Mouse (Mus musculus): ENCODE data around the gene Ddr1. TPM values are rescaled to one million over a fixed set of nuclear protein-coding genes. Genes with fewer than 3 reads are reported as not detected.

Ddr1 gene
- polyA plus RNA-seq (2016; fragmentation: Nextera tagmentation; extraction: Ambion mirVana) = 18.3 and 21.9 TPM in 2 replicates

DNA sequence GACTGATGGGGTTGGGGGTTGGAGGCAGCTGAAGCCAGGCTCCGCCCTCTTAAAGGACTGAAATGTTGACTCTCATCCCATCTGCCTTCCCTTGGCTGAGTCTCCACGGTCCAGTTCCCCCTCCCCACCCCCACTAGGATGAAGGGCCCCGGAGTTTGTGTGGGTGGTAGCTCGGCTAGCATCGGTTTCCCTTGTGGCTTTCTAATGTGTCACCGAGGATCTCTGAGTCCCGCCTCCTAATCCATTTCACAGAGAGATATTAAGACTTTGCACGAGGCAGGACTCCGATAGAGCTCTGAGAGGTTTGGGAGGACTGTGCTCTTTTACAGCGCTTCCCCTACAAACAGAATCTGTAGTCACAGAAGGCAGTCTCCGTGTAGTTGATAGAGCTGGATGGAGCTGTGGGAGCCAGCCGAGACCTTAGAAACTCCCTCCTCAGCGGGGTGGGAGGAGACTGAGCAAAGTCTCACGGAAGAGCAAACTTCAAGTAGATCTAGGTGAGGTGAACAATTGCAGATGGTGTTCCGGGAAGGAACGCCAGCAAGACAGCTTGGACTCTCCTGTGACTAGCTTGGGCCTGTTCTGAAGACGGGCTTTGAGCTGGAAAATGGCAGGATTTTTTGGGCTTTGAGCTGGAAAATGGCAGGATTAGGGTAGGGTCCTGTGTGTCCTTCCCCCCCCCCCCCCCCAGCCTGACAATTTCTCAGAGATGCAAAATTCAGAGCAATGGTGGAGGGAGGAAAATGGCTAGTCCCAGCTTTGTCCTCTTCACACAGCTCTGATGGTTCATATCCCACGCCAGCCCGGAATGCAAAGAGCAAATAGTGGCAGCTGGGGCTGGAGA lies at the start of gene Ddr1:
Ddr1 (minus strand) TSS at position 1 of the 844 bp plus-strand sequence.
- H3K4me3 ChIP-seq = peak within 1 kb of the TSS; percentile 68
- H3K27ac ChIP-seq = peak within 1 kb of the TSS; percentile 88
- no peaks in the 10 kb centered on the region for H3K9me3 ChIP-seq (replicated peaks)
- H3K36me3 ChIP-seq = no peaks in the 10 kb centered on the region
- peaks cover 54% of the 10 kb centered on the region for H3K4me1 ChIP-seq
- 8% methylated on average over 19 of the region's 19 CpGs for WGBS
- no peak for DNase-seq (ENCODE audit: low spot score)
- H3K27me3 ChIP-seq (ENCODE audit: low read depth, poor library complexity, severe bottlenecking) = peaks cover 46% of the 10 kb centered on the region

DNA sequence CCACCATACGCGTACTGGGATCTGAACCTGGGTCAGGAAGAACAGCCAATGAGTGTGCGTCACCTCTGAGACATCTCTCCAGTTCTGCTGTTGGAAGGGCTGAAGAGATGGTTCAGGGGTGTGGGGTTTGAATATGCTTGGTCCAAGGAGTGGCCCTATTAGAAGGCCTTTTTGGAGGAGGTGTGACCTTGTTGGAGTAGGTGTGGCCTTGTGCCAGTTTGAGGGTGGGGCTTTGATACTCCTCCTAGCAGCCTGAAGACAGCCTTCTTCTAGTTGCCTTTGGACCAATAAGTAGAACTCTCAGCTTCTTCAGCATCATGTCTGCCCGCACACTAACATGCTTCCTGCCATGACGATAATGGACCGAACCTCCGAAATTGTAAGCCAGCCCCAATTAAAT lies 49.2 kb upstream of the Ddr1 start:
- DNase-seq (ENCODE audit: low spot score) = no peak
- H3K4me3 ChIP-seq = no peak overlapping the region
- no peaks in the 10 kb centered on the region for H3K27me3 ChIP-seq (ENCODE audit: low read depth, poor library complexity, severe bottlenecking)
- H3K27ac ChIP-seq = no peak overlapping the region
- no peaks in the 10 kb centered on the region for H3K36me3 ChIP-seq
- 99% methylated on average over 7 of the region's 7 CpGs for WGBS
- no peaks in the 10 kb centered on the region for H3K9me3 ChIP-seq (replicated peaks)
- H3K4me1 ChIP-seq = peaks cover 4% of the 10 kb centered on the region; the same call in 1 of the 2 replicates

DNA sequence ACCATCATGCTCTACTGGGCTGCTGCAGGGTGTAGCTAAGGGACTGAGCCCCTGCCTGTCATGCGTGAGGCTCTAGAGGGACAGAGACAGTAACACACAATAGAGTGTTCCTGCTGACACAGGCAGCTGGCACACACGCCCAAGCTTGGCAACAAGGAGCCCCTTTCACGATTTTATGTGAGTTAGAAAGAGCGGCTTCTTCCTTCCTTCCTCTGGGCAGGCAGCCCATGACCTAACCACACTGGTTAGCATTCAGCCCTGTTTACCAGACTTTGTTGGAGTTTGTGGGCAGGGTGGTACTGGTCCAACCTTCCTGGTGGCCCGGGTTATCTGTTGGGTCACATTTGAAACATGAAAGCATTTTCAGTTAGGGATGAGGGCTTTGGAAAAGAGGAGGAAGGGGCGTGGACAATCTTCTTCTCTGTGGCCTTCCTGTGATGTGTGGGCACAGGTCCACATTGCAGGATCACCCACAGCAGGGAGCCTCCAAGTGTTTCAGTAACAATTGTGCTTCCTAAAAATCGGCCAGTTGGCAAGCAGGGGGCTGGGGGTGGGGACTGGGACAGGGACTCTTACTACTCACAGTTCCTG lies 47.9 kb upstream of the Ddr1 start:
- 74% methylated on average over 7 of the region's 7 CpGs for WGBS
- no peak for DNase-seq (ENCODE audit: low spot score)
- no peak overlapping the region for H3K27ac ChIP-seq
- H3K36me3 ChIP-seq = no peaks in the 10 kb centered on the region
- no peaks in the 10 kb centered on the region for H3K9me3 ChIP-seq (replicated peaks)
- H3K27me3 ChIP-seq (ENCODE audit: low read depth, poor library complexity, severe bottlenecking) = no peaks in the 10 kb centered on the region
- peaks cover 4% of the 10 kb centered on the region; the same call in 1 of the 2 replicates for H3K4me1 ChIP-seq
- no peak overlapping the region for H3K4me3 ChIP-seq

DNA sequence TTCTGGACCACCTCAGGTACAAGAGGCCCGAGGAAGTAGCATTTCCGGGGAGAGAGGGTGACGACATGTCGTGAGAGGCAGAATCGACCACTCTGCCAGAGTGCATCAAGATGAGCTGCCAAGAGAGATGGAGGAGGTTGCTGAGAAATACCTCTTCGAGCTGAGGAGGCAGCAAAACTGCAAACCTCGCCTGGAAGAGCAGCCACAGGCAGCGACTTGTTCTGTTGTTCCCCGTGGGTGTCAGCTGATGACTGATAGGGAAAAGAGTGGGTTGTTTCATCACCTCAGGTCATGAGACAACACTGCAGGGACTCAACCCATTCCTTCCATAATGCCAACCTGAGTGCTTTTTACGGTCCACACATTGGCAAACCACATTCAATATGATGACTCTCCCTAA lies 45.3 kb upstream of the Ddr1 start:
- no peak overlapping the region for H3K27ac ChIP-seq
- no peaks in the 10 kb centered on the region for H3K9me3 ChIP-seq (replicated peaks)
- no peak for DNase-seq (ENCODE audit: low spot score)
- no peak overlapping the region for H3K4me3 ChIP-seq
- peaks cover 4% of the 10 kb centered on the region; the same call in 1 of the 2 replicates for H3K4me1 ChIP-seq
- 82% methylated on average over 10 of the region's 10 CpGs for WGBS
- H3K27me3 ChIP-seq (ENCODE audit: low read depth, poor library complexity, severe bottlenecking) = no peaks in the 10 kb centered on the region
- H3K36me3 ChIP-seq = no peaks in the 10 kb centered on the region

DNA sequence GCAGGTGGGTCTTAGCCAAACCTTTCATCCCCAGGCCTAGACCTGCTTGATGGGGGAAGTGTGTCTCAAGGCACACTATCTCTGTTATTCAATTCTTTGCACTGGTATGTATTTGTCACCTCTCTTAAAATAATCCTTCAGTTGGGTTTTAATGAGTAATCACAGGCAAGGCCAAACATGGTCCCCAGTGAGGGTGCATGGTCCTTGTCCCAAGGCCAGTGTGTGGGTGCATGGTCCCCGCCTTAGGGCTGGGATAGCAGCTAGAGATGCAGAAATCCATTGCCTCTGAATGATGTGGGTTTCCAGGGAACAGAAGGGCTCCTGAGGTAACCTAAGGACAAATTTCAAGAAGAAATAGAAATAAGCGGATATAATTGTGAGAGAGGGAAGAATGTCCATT lies 39.9 kb upstream of the Ddr1 start:
- 96% methylated on average over 2 of the region's 2 CpGs for WGBS
- Histone ChIP-seq H3K36me3 (no peaks in the 10 kb centered on the region), H3K4me3 (no peak overlapping the region), H3K27ac (no peak overlapping the region), H3K4me1 (no peaks in the 10 kb centered on the region), H3K27me3 (ENCODE audit: low read depth, poor library complexity, severe bottlenecking) (0 out of 2 replicates have a peak, but pooled peaks cover under 1% of the 10 kb centered on the region), H3K9me3 (replicated peaks) (no peaks in the 10 kb centered on the region)
- no peak for DNase-seq (ENCODE audit: low spot score)

DNA sequence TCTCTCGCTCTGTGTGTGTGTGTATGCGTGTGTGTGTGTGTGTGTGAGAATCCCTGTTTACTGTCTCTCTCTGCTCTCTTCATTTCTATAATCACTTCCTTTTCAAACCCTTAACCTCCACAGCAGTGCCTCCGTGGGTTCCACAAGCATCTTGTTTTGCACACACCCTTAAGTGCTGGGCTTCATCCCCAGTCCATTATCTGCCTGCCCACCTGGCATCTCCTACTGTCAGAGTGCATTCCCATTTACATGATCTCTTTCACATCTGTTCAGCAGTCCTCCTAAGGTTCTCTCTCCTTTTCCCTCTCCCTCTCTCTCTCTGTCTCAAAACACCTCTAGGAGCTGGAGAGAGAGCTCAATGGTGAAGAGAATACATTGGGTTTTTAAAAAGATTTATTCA lies 38.5 kb upstream of the Ddr1 start:
- H3K27me3 ChIP-seq (ENCODE audit: low read depth, poor library complexity, severe bottlenecking) = 0 out of 2 replicates have a peak, but pooled peaks cover 9% of the 10 kb centered on the region
- DNase-seq (ENCODE audit: low spot score) = no peak
- H3K36me3 ChIP-seq = no peaks in the 10 kb centered on the region
- no peak overlapping the region for H3K4me3 ChIP-seq
- no peaks in the 10 kb centered on the region for H3K9me3 ChIP-seq (replicated peaks)
- H3K27ac ChIP-seq = no peak overlapping the region
- no peaks in the 10 kb centered on the region for H3K4me1 ChIP-seq
- 78% methylated on average over 3 of the region's 3 CpGs for WGBS

DNA sequence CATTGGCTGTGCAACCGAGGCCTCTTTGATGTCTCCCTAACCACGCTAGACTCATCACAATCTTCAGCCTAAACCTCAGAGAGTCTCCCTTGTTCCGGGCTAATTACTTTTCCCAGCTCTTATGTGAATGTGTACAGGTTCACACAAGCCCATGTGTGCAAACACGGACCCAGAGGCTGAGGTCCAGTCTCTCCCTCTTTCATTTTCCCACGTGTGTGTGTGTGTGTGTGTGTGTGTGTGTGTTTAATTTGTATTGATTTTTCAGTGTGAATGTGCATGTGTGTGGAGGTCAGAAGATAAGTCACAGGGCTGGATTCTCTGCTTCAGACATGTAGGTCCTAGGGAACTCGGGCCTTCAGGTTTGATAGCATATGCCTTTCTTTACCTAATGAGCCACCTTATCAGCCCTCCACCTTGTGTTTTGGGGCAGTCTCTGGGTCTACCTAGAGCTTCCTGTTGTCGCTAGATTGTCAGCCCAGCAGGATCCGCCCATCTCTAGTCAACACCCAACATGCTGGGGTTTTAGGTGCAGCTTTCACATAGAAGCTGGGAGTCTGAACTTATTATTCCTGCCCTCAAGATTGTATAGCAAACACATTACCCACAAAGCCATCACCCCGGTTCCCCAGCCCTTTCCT lies 37.3 kb upstream of the Ddr1 start:
- no peak overlapping the region for H3K27ac ChIP-seq
- no peak for DNase-seq (ENCODE audit: low spot score)

DNA sequence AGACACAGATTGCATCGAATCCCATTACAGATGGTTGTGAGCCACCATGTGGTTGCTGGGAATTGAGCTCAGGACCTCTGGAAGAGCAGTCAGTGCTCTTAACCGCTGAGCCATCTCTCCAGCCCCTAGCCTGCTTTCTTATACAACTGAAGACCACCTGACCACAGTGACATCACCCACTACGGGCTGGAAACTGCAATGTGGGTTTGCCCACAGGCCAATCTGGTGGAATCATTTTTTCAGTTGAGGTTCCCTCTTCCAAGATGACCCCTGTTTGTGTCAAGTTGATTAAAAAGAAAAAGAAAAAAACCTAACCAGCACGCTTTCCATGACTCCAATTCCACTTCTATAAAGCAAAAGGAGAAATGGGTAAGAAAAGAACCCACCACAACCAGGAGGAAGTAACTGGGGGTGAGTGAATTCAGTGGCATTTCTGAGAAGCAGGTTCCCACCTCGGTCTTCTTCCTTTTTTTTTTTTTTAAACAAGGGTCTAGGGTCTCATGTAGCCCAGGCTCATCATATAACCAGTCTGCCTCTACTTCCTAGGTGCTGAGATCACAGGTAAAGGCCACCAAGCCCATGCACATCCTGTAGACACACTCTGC lies 36.0 kb upstream of the Ddr1 start:
- DNase-seq (ENCODE audit: low spot score) = no peak
- H3K4me3 ChIP-seq = no peak overlapping the region
- WGBS = 78% methylated on average over 5 of the region's 5 CpGs
- H3K27me3 ChIP-seq (ENCODE audit: low read depth, poor library complexity, severe bottlenecking) = 0 out of 2 replicates have a peak, but pooled peaks cover 13% of the 10 kb centered on the region
- H3K27ac ChIP-seq = no peak overlapping the region
- H3K9me3 ChIP-seq (replicated peaks) = no peaks in the 10 kb centered on the region
- H3K4me1 ChIP-seq = peaks cover 6% of the 10 kb centered on the region; the same call in 1 of the 2 replicates
- no peaks in the 10 kb centered on the region for H3K36me3 ChIP-seq

More for the DNA sequence above, 37.3 kb upstream of the Ddr1 start:
- Histone ChIP-seq H3K9me3 (replicated peaks) (no peaks in the 10 kb centered on the region), H3K27me3 (ENCODE audit: low read depth, poor library complexity, severe bottlenecking) (0 out of 2 replicates have a peak, but pooled peaks cover 13% of the 10 kb centered on the region), H3K36me3 (no peaks in the 10 kb centered on the region), H3K4me3 (no peak overlapping the region), H3K4me1 (no peaks in the 10 kb centered on the region; the same call in 1 of the 2 replicates)
- 81% methylated on average over 9 of the region's 9 CpGs for WGBS

DNA sequence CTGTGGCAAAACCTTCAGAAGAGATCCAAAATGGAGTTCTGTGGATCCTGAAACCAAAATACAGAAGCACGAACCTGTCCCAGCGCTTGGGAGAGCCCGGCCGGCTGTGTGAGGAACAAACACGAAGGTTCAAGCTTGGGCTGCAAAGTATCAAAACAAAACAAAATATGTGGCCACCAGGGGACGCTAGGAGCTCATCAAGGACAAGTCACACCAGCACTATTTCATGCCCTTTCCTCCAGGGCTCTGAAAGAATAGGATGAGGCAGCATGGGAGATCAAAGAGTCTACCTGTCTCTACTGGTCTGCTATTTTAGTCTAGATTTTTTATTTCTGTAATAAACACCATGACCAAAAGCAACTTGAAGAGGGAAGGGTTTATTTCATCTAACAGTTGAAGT lies 35.3 kb upstream of the Ddr1 start:
- Histone ChIP-seq H3K9me3 (replicated peaks) (no peaks in the 10 kb centered on the region), H3K4me3 (no peak overlapping the region), H3K4me1 (peaks cover 6% of the 10 kb centered on the region; the same call in 1 of the 2 replicates), H3K36me3 (no peaks in the 10 kb centered on the region), H3K27me3 (ENCODE audit: low read depth, poor library complexity, severe bottlenecking) (0 out of 2 replicates have a peak, but pooled peaks cover 13% of the 10 kb centered on the region), H3K27ac (no peak overlapping the region)
- DNase-seq (ENCODE audit: low spot score) = peak; percentile 68
- 16% methylated on average over 6 of the region's 6 CpGs for WGBS

DNA sequence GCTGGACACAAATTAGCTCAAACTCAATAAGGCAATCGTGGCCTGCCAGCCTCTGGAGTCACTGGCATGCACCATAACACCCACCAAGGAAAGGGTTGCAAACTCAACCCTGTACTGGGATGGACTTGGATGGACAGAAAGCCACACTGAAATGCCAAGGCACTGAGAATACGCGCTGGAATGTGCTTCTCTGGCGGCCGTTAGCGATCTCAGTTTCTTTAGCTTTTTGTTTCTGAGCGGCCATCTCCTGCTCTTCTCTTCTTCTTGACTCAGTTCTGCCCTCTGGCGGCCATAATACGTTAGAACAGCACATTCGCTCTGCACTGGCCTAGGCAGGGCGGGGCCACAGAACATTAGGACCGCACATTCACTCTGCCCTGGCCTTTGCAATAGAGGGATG lies 33.3 kb upstream of the Ddr1 start:
- DNase-seq (ENCODE audit: low spot score) = peak; percentile 74
- no peak overlapping the region for H3K4me3 ChIP-seq
- H3K27ac ChIP-seq = peak overlapping the region; percentile 11; the same call in 1 of the 2 replicates
- no peaks in the 10 kb centered on the region for H3K36me3 ChIP-seq
- peaks cover 6% of the 10 kb centered on the region; the same call in 1 of the 2 replicates for H3K4me1 ChIP-seq
- 13% methylated on average over 12 of the region's 12 CpGs for WGBS
- H3K27me3 ChIP-seq (ENCODE audit: low read depth, poor library complexity, severe bottlenecking) = 0 out of 2 replicates have a peak, but pooled peaks cover 13% of the 10 kb centered on the region
- no peaks in the 10 kb centered on the region for H3K9me3 ChIP-seq (replicated peaks)

DNA sequence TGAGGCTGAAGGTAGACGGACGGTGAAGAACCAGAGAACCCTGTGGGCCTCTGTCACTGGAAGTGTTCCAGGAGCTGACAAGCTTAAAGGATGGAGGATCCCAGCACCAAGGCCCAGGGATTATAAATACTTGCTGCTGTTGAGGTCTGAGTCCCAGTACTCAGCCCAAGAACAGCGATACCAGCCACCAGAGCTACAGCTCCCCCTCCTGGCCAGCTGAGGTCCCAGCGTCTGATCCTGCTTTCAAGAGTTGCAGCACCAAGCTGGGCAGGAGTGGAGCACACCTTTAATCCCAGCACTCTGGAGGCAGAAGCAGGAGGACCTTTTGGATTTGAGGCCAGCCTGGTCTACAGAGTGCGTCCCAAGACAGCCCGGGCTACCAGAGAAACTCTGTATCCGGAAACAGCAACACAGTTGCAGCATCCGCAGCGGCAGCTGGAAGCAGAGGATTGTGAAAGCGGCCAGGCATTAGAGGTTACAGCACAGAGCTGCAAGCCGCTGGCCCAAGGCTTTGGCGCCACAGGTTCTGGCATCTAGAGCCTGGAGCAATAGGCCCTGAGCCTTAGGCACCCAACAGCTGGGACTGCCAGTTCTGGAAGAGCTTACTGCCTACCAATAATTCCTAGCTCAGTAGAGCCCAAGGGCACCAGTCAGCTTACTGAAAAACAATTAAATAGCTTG lies 32.0 kb upstream of the Ddr1 start:
- Histone ChIP-seq H3K4me1 (peaks cover 6% of the 10 kb centered on the region; the same call in 1 of the 2 replicates), H3K27me3 (ENCODE audit: low read depth, poor library complexity, severe bottlenecking) (0 out of 2 replicates have a peak, but pooled peaks cover 13% of the 10 kb centered on the region), H3K27ac (no peak overlapping the region), H3K9me3 (replicated peaks) (no peaks in the 10 kb centered on the region), H3K4me3 (no peak overlapping the region), H3K36me3 (no peaks in the 10 kb centered on the region)
- 40% methylated on average over 12 of the region's 12 CpGs for WGBS
- peak; percentile 72 for DNase-seq (ENCODE audit: low spot score)

DNA sequence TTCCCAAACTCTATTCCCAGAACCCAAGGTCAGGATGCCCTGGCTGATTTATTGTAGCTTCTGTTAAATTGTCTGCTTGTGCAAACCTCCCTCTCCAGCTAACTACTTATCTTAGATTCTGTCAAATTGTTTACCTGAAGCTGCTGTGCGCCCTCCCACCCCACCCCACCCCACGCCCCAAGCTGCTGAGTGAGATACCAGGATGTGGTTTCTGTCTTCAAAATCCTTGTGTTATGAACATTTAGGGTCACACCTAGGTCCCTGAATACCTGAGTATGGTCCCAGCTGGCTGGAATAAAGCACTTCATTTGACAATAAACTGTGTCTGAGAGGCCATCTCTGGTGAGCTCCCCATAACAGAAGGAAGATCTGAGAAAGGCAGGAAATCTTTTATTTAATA lies 30.1 kb upstream of the Ddr1 start:
- WGBS = 86% methylated on average over 2 of the region's 2 CpGs
- Histone ChIP-seq H3K36me3 (no peaks in the 10 kb centered on the region), H3K27ac (no peak overlapping the region), H3K9me3 (replicated peaks) (no peaks in the 10 kb centered on the region), H3K4me3 (no peak overlapping the region), H3K27me3 (ENCODE audit: low read depth, poor library complexity, severe bottlenecking) (0 out of 2 replicates have a peak, but pooled peaks cover 13% of the 10 kb centered on the region), H3K4me1 (peaks cover 6% of the 10 kb centered on the region; the same call in 1 of the 2 replicates)
- DNase-seq (ENCODE audit: low spot score) = no peak
